Mouse (Mus musculus) neural tube, embryonic 11.5 days (tissue): ENCODE data around the gene Ipo11. TPM values are rescaled to one million over a fixed set of nuclear protein-coding genes. Genes with fewer than 3 reads are reported as not detected.
A peak's percentile ranks its signal among the peaks of the same experiment; 100 is the strongest.

Source experiments
- ATAC-seq: fragments of 200-750 bp; cut with Nextera tagmentation; 2 replicates; pipeline ENCODE4 v1.8.0; 2017; ENCODE audit warnings: moderate number of reproducible peaks, mild to moderate bottlenecking, moderate TSS enrichment, moderate library complexity; ENCODE audit not compliant: insufficient read depth, low FRiP score, low TSS enrichment
- DNase-seq: peaks from one replicate; pipeline ENCODE4 v3.0.0-alpha.2; 2015; ENCODE audit warnings: low spot score
- H3K27ac ChIP-seq: fragments of 300-500 bp; sonication (generic); 2 replicates; pipeline ENCODE4 v1.5.1; 2014; ENCODE audit warnings: low read depth, mild to moderate bottlenecking, low read length
- H3K27me3 ChIP-seq: fragments of 300-500 bp; sonication (generic); 2 replicates; pipeline ENCODE4 v1.6.1; 2014; ENCODE audit warnings: mild to moderate bottlenecking, low read length, mixed read lengths; ENCODE audit not compliant: control insufficient read depth, insufficient read depth
- H3K36me3 ChIP-seq: fragments of 300-500 bp; sonication (generic); 2 replicates; pipeline ENCODE4 v1.6.1; 2014; ENCODE audit warnings: mild to moderate bottlenecking, low read length, moderate library complexity, mixed read lengths; ENCODE audit not compliant: control insufficient read depth, insufficient read depth
- H3K4me1 ChIP-seq: fragments of 300-500 bp; sonication (generic); 2 replicates; pipeline ENCODE4 v1.6.1; 2014; ENCODE audit warnings: low read length, mixed read lengths; ENCODE audit not compliant: control insufficient read depth, insufficient read depth
- H3K4me2 ChIP-seq: fragments of 300-500 bp; sonication (generic); 2 replicates; pipeline ENCODE4 v1.6.1; 2014; ENCODE audit warnings: low read depth, mild to moderate bottlenecking, moderate library complexity
- H3K4me3 ChIP-seq: fragments of 300-500 bp; sonication (generic); 2 replicates; pipeline ENCODE4 v1.5.1; 2014; ENCODE audit warnings: low read depth, low read length
- H3K9ac ChIP-seq: fragments of 300-500 bp; sonication (generic); 2 replicates; pipeline ENCODE4 v1.6.1; 2014; ENCODE audit warnings: mild to moderate bottlenecking, low read length
- H3K9me3 ChIP-seq: fragments of 300-500 bp; sonication (generic); 2 replicates; pipeline ENCODE4 v1.6.1; 2016; ENCODE audit warnings: low read length; ENCODE audit not compliant: control insufficient read depth
- WGBS: fragments of 180-500 bp; shearing (Covaris S2); extraction: QIAGEN DNeasy Blood & Tissue Kit; methylation state at CpG from one replicate; pipeline ENCODE4 v1.1.7; 2014; 5-methylcytosine and 5-hydroxymethylcytosine counted together
- polyA plus RNA-seq: library from polyadenylated mRNA; unstranded; fragments of >200 nt; fragmentation: Nextera tagmentation; extraction: Ambion mirVana; gene quantifications from 2 replicates; pipeline ENCODE4 v1.2.1, GENCODE M21; 2014

Ipo11 gene
- polyA plus RNA-seq, 1 experiment from 2014 or later = 74.4 TPM

GRCm38 (mm10) chr13:106838778-106839177 is 98.0 kb downstream of the Ipo11 start:
- Histone ChIP-seq H3K9me3 (no peaks in the 10 kb centered on the region), H3K36me3 (no peaks in the 10 kb centered on the region), H3K4me3 (no peak overlapping the region), H3K9ac (no peak overlapping the region), H3K4me2 (no peak overlapping the region), H3K27ac (no peak overlapping the region), H3K27me3 (no peaks in the 10 kb centered on the region), H3K4me1 (no peaks in the 10 kb centered on the region)
- ATAC-seq = no peak
- no peak for DNase-seq
- 92% methylated on average over 3 of the region's 3 CpGs for WGBS

- no peak for ATAC-seq
- Histone ChIP-seq H3K4me1 (no peaks in the 10 kb centered on the region), H3K9ac (no peak overlapping the region), H3K36me3 (no peaks in the 10 kb centered on the region), H3K9me3 (no peaks in the 10 kb centered on the region), H3K4me2 (no peak overlapping the region), H3K27ac (no peak overlapping the region), H3K4me3 (no peak overlapping the region), H3K27me3 (no peaks in the 10 kb centered on the region)
- DNase-seq = no peak
- WGBS = 94% methylated on average over 5 of the region's 5 CpGs
These were observed 100.3 kb downstream of the Ipo11 start for GRCm38 (mm10) chr13:106836527-106836879.

DNA sequence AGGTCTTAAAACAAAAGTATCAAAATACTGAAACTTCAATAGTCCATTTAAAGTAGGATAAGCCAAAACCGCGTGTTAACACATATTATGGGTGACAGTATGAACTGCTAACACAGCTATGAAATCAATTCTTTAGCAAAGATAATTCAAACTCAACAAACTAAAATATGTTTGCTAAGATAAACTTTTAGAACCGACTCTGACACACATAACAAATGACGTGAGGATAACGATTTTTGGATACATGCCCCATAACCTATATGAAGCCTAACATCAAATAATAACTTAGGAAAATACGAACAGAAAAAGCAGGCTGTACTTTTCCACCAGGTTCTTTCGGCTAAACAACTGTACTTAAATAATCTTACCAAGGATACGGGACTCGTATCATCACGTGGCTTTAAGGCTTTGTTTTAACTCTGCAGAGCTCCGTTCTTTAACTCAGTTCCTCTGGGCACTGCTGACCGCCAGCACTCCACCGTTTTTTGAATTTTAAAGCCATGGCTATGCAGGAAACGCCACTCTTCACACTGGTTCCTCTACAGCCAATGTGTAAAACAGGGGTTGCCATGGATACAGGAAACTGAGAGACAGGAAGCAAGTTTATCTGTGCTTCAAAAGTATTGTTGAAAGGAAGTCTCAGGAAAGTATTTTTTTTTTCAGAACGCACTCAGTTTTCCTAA is 100.8 kb downstream of the Ipo11 start:
- Histone ChIP-seq H3K4me1 (no peaks in the 10 kb centered on the region), H3K36me3 (no peaks in the 10 kb centered on the region), H3K9me3 (no peaks in the 10 kb centered on the region), H3K4me2 (no peak overlapping the region), H3K27ac (no peak overlapping the region), H3K9ac (no peak overlapping the region), H3K4me3 (no peak overlapping the region), H3K27me3 (no peaks in the 10 kb centered on the region)
- ATAC-seq = no peak
- WGBS = 80% methylated on average over 15 of the region's 15 CpGs
- DNase-seq = peak; percentile 14

DNA sequence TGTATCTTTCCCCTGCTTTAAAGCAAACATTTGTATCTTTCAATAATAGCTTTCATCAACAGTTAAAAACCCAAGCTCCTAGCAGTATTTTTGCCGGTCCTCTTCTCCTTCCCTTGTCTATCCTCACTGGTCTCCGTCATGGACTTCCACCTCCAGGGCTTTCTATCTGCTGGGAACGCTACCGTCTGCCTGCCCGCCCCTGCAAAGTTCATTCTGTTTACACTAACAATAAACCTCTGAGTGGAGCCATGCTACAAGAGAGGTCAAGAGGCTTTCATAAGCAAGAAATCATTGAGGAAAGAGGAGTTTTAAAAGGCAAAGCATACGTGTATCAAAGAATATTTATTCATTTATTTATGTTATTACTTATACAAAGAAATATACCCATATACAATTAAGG is 106.7 kb downstream of the Ipo11 start:
- Histone ChIP-seq H3K27me3 (no peaks in the 10 kb centered on the region), H3K9ac (no peak overlapping the region), H3K4me3 (no peak overlapping the region), H3K27ac (no peak overlapping the region), H3K4me1 (no peaks in the 10 kb centered on the region), H3K4me2 (no peak overlapping the region), H3K36me3 (no peaks in the 10 kb centered on the region), H3K9me3 (no peaks in the 10 kb centered on the region)
- ATAC-seq (no peak), DNase-seq (no peak)
- WGBS = 79% methylated on average over 6 of the region's 6 CpGs

DNA sequence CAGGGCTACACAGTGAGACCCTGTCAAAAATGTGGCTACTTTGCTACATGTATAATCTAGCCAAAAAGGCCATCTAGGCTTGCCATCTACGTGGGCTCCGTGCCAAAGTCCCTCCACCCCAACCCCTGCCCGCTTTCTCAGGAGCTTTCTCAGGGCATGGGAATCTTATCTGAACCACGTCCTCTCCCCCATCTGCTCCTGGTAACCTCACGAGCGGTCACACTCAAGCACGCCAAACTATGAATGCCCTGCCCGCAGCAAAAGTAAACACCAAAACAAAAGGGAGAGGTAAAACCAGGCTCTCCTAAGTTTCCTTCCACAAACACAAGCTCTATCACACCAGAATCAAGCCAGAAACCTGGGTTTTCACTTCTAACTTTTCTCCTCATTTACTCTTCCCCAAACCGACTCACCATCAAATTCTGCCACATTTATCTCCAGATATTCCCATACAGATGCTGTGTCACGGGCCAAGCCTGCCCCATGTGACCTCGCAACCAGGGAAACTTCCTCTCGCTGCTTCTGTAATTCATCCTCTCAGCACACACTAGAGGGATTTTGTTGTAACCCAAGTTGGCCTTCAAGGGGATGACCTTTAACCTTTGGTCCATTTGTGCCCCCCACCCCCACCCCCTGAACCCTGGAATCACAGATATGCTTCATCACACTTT is 107.3 kb downstream of the Ipo11 start:
- no peak overlapping the region for H3K27ac ChIP-seq
- WGBS = 84% methylated on average over 12 of the region's 12 CpGs
- DNase-seq = no peak
- ATAC-seq = no peak
- no peaks in the 10 kb centered on the region for H3K9me3 ChIP-seq
- H3K9ac ChIP-seq = no peak overlapping the region
- H3K36me3 ChIP-seq = no peaks in the 10 kb centered on the region
- H3K27me3 ChIP-seq = no peaks in the 10 kb centered on the region
- no peak overlapping the region for H3K4me2 ChIP-seq
- no peaks in the 10 kb centered on the region for H3K4me1 ChIP-seq
- no peak overlapping the region for H3K4me3 ChIP-seq

- H3K4me2 ChIP-seq = no peak overlapping the region
- H3K27me3 ChIP-seq = no peaks in the 10 kb centered on the region
- no peaks in the 10 kb centered on the region for H3K36me3 ChIP-seq
- H3K27ac ChIP-seq = no peak overlapping the region
- ATAC-seq (no peak), DNase-seq (no peak)
- no peak overlapping the region for H3K4me3 ChIP-seq
- 86% methylated on average over 5 of the region's 5 CpGs for WGBS
- H3K4me1 ChIP-seq = no peaks in the 10 kb centered on the region
- H3K9me3 ChIP-seq = no peaks in the 10 kb centered on the region
- H3K9ac ChIP-seq = no peak overlapping the region
These were observed 111.1 kb downstream of the Ipo11 start for GRCm38 (mm10) chr13:106825618-106826017.

GRCm38 (mm10) chr13:106823875-106824191 is 112.9 kb downstream of the Ipo11 start:
- H3K36me3 ChIP-seq = no peaks in the 10 kb centered on the region; the same call in 1 of the 2 replicates
- DNase-seq (no peak), ATAC-seq (no peak)
- no peak overlapping the region for H3K27ac ChIP-seq
- no peaks in the 10 kb centered on the region for H3K4me1 ChIP-seq
- WGBS = 90% methylated on average over 2 of the region's 2 CpGs
- H3K27me3 ChIP-seq = no peaks in the 10 kb centered on the region
- H3K4me3 ChIP-seq = no peak overlapping the region
- H3K4me2 ChIP-seq = no peak overlapping the region
- no peak overlapping the region for H3K9ac ChIP-seq
- no peaks in the 10 kb centered on the region for H3K9me3 ChIP-seq

DNA sequence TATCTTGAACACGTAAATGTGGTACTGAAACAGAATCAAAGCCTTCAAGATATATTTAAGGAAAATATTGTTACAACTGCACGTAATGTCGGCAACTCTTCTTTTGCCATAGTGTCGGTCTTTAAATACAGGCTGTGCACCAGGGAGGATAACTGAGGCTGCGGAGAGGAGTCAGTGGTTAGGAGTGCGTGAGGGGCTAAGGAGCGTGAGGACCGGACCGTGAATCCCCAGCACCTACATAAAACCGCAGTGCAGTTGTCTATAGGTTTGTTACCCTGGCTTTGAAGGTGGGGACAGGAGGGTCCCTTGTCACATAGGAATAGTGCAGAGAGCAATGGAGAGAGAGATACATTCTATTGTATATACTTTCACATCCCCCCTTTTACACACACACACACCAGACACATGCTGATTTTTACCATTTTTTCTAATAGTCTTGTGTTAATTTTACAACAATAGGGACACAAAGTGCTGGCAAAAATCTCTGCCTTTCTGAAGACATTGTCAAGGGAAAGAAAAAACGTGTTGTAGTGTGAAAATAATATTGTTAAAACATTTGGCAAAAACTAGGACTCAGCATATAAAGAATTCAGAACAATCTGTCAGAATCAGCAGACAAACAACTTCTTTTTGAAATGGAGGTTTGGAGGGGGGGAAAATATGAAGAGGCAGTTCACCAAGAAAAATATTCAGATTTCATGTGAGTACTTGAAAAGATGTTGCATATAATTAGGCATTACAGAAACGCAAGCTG is 113.5 kb downstream of the Ipo11 start:
- H3K36me3 ChIP-seq = no peaks in the 10 kb centered on the region; the same call in 1 of the 2 replicates
- H3K4me1 ChIP-seq = no peaks in the 10 kb centered on the region
- no peaks in the 10 kb centered on the region for H3K27me3 ChIP-seq
- no peaks in the 10 kb centered on the region for H3K9me3 ChIP-seq
- H3K9ac ChIP-seq = no peak overlapping the region
- no peak for ATAC-seq
- WGBS = 93% methylated on average over 12 of the region's 12 CpGs
- H3K27ac ChIP-seq = no peak overlapping the region
- no peak overlapping the region for H3K4me3 ChIP-seq
- no peak overlapping the region for H3K4me2 ChIP-seq
- DNase-seq = no peak

DNA sequence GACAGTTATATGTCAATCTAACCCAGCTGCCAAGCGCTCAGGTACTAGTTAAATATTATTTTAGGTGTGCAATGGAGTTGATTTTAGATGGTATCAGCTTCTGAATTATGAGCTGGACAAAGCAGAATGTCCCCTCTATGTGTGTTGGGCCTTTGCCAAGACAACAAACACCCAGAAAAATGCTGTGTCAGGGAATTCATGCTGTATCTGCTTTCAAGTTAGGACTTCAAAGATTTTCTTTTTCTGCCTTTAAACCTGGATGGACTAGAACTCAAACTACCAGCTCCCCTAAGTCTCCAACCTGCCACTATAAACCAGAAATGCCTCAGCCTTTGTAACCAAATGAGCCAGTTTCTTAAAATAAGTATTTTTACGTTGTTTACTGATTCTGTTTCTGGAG is 116.6 kb downstream of the Ipo11 start:
- 94% methylated on average over 2 of the region's 2 CpGs for WGBS
- Histone ChIP-seq H3K9ac (no peak overlapping the region), H3K27ac (no peak overlapping the region), H3K9me3 (no peaks in the 10 kb centered on the region), H3K4me2 (no peak overlapping the region), H3K4me3 (no peak overlapping the region), H3K27me3 (no peaks in the 10 kb centered on the region), H3K4me1 (peaks cover 2% of the 10 kb centered on the region; the same call in 1 of the 2 replicates), H3K36me3 (no peaks in the 10 kb centered on the region; the same call in 1 of the 2 replicates)
- ATAC-seq (no peak), DNase-seq (no peak)
